Mouse (Mus musculus): ENCODE measurements around the gene Tgfbr3. TPM values are rescaled to one million over a fixed set of nuclear protein-coding genes. Genes with fewer than 3 reads are reported as not detected.

Tgfbr3 gene
- polyA plus RNA-seq, 1 experiment from 2014 or later: 21.4 TPM

- DNase-seq (ENCODE audit: low spot score) (no peak), ATAC-seq (no peak)
- H3K9me3 ChIP-seq (ENCODE audit: low read length): no peaks in the 10 kb centered on the region
- no peak overlapping the region for H3K27ac ChIP-seq (ENCODE audit: low read length)
- no peaks in the 10 kb centered on the region for H3K27me3 ChIP-seq (replicated peaks; ENCODE audit: insufficient read depth, low read length)
- 77% methylated on average over 10 of the region's 10 CpGs for WGBS
- H3K4me1 ChIP-seq (ENCODE audit: insufficient read depth, low read depth, low read length): no peaks in the 10 kb centered on the region
- H3K36me3 ChIP-seq (ENCODE audit: insufficient read depth, low read length): no peaks in the 10 kb centered on the region
- H3K9ac ChIP-seq (replicated peaks; ENCODE audit: low read depth): no peak overlapping the region
- no peak for TF ChIP-seq CTCF (IDR thresholded peaks at IDR 0.05)
- TF ChIP-seq EP300 (IDR thresholded peaks at IDR 0.05): no peak
- H3K4me3 ChIP-seq (ENCODE audit: low read depth, low read length): no peak overlapping the region
- H3K4me2 ChIP-seq (replicated peaks; ENCODE audit: low read depth, low read length): no peak overlapping the region
These were observed 77.5 kb downstream of the Tgfbr3 start for GRCm38 (mm10) chr5:107211830-107212370.

- WGBS: 93% methylated on average over 2 of the region's 2 CpGs
- DNase-seq (ENCODE audit: low spot score): no peak
These were observed 79.4 kb downstream of the Tgfbr3 start for GRCm38 (mm10) chr5:107210040-107210439.

GRCm38 (mm10) chr5:107207911-107208310, 81.5 kb downstream of the Tgfbr3 start:
- no peak for TF ChIP-seq EP300 (IDR thresholded peaks at IDR 0.05)
- TF ChIP-seq CTCF (IDR thresholded peaks at IDR 0.05): no peak
- 56% methylated on average over 5 of the region's 5 CpGs for WGBS
- Histone ChIP-seq H3K4me1 (ENCODE audit: insufficient read depth, low read depth, low read length) (peaks cover 3% of the 10 kb centered on the region; the same call in 1 of the 2 replicates), H3K9ac (replicated peaks; ENCODE audit: low read depth) (no peak overlapping the region), H3K4me2 (replicated peaks; ENCODE audit: low read depth, low read length) (no peak overlapping the region), H3K27ac (ENCODE audit: low read length) (no peak overlapping the region), H3K27me3 (replicated peaks; ENCODE audit: insufficient read depth, low read length) (no peaks in the 10 kb centered on the region), H3K36me3 (ENCODE audit: insufficient read depth, low read length) (no peaks in the 10 kb centered on the region), H3K4me3 (ENCODE audit: low read depth, low read length) (no peak overlapping the region), H3K9me3 (ENCODE audit: low read length) (no peaks in the 10 kb centered on the region)
- no peak for DNase-seq (ENCODE audit: low spot score)
- ATAC-seq: no peak

More at GRCm38 (mm10) chr5:107210040-107210439, 79.4 kb downstream of the Tgfbr3 start:
- no peaks in the 10 kb centered on the region for H3K27me3 ChIP-seq (replicated peaks; ENCODE audit: insufficient read depth, low read length)
- H3K4me3 ChIP-seq (ENCODE audit: low read depth, low read length): no peak overlapping the region
- H3K4me1 ChIP-seq (ENCODE audit: insufficient read depth, low read depth, low read length): 0 out of 2 replicates have a peak, but pooled peaks cover 3% of the 10 kb centered on the region
- no peak overlapping the region for H3K27ac ChIP-seq (ENCODE audit: low read length)
- H3K4me2 ChIP-seq (replicated peaks; ENCODE audit: low read depth, low read length): no peak overlapping the region
- H3K9ac ChIP-seq (replicated peaks; ENCODE audit: low read depth): no peak overlapping the region
- H3K9me3 ChIP-seq (ENCODE audit: low read length): no peaks in the 10 kb centered on the region
- no peak for ATAC-seq
- TF ChIP-seq EP300 (IDR thresholded peaks at IDR 0.05) (no peak), CTCF (IDR thresholded peaks at IDR 0.05) (no peak)
- H3K36me3 ChIP-seq (ENCODE audit: insufficient read depth, low read length): no peaks in the 10 kb centered on the region

- H3K27me3 ChIP-seq (replicated peaks; ENCODE audit: insufficient read depth, low read length): no peaks in the 10 kb centered on the region
- no peaks in the 10 kb centered on the region for H3K9me3 ChIP-seq (ENCODE audit: low read length)
- no peak overlapping the region for H3K4me2 ChIP-seq (replicated peaks; ENCODE audit: low read depth, low read length)
- no peak overlapping the region for H3K4me3 ChIP-seq (ENCODE audit: low read depth, low read length)
- no peak for DNase-seq (ENCODE audit: low spot score)
- no peak for ATAC-seq
- no peaks in the 10 kb centered on the region for H3K36me3 ChIP-seq (ENCODE audit: insufficient read depth, low read length)
- no peak overlapping the region for H3K9ac ChIP-seq (replicated peaks; ENCODE audit: low read depth)
- TF ChIP-seq EP300 (IDR thresholded peaks at IDR 0.05) (no peak), CTCF (IDR thresholded peaks at IDR 0.05) (no peak)
- H3K4me1 ChIP-seq (ENCODE audit: insufficient read depth, low read depth, low read length): peaks cover 11% of the 10 kb centered on the region; the same call in 1 of the 2 replicates
- 0 out of 2 replicates have a peak overlapping the region, but pooled peaks have one; percentile 15 for H3K27ac ChIP-seq (ENCODE audit: low read length)
These were observed 85.1 kb downstream of the Tgfbr3 start for GRCm38 (mm10) chr5:107204306-107204705.

GRCm38 (mm10) chr5:107202801-107203559, 86.4 kb downstream of the Tgfbr3 start:
- Histone ChIP-seq H3K4me2 (replicated peaks; ENCODE audit: low read depth, low read length) (peak overlapping the region; percentile 25; the same call in 1 of the 2 replicates), H3K36me3 (ENCODE audit: insufficient read depth, low read length) (no peaks in the 10 kb centered on the region), H3K4me1 (ENCODE audit: insufficient read depth, low read depth, low read length) (peaks cover 11% of the 10 kb centered on the region; the same call in 1 of the 2 replicates), H3K27ac (ENCODE audit: low read length) (peak overlapping the region; percentile 72), H3K4me3 (ENCODE audit: low read depth, low read length) (no peak overlapping the region), H3K9ac (replicated peaks; ENCODE audit: low read depth) (no peak overlapping the region), H3K9me3 (ENCODE audit: low read length) (no peaks in the 10 kb centered on the region), H3K27me3 (replicated peaks; ENCODE audit: insufficient read depth, low read length) (no peaks in the 10 kb centered on the region)
- peak; percentile 84 for DNase-seq (ENCODE audit: low spot score)
- ATAC-seq: peak; percentile 78
- 16% methylated on average over 8 of the region's 8 CpGs for WGBS
- TF ChIP-seq CTCF (IDR thresholded peaks at IDR 0.05) (0 out of 2 replicates have a peak, but pooled peaks have one; percentile 7), EP300 (IDR thresholded peaks at IDR 0.05) (peak; percentile 90)

GRCm38 (mm10) chr5:107201509-107202182, 87.8 kb downstream of the Tgfbr3 start:
- Histone ChIP-seq H3K27me3 (replicated peaks; ENCODE audit: insufficient read depth, low read length) (no peaks in the 10 kb centered on the region), H3K9ac (replicated peaks; ENCODE audit: low read depth) (no peak overlapping the region), H3K4me3 (ENCODE audit: low read depth, low read length) (no peak overlapping the region), H3K4me1 (ENCODE audit: insufficient read depth, low read depth, low read length) (peaks cover 11% of the 10 kb centered on the region; the same call in 1 of the 2 replicates), H3K36me3 (ENCODE audit: insufficient read depth, low read length) (no peaks in the 10 kb centered on the region), H3K9me3 (ENCODE audit: low read length) (no peaks in the 10 kb centered on the region), H3K27ac (ENCODE audit: low read length) (peak overlapping the region; percentile 72; the same call in 1 of the 2 replicates), H3K4me2 (replicated peaks; ENCODE audit: low read depth, low read length) (no peak overlapping the region)
- WGBS: 56% methylated on average over 9 of the region's 9 CpGs
- no peak for ATAC-seq
- no peak for DNase-seq (ENCODE audit: low spot score)
- TF ChIP-seq CTCF (IDR thresholded peaks at IDR 0.05) (no peak), EP300 (IDR thresholded peaks at IDR 0.05) (no peak)
